In the genomic region with DNA sequence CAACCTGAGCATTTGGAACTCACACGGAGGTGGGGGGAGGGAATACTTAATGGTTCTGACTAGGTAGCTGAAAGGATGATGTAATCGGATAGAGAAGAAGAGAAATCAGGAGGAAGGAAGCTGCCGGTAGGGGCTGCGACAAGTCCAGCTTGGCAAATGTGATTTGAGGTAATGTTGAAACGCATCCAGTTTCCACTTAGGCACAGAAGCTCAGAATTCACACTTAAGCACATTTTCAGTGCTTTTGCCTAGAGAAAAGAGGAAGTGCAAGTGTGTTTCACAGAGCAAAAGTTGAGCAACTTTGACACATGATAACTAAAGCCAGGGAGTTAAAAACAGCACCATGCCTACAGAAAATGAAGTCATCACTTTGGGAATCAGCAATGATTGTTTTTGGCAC, we compare ENCODE assay signal across 10 mouse cellular contexts. TPM values are rescaled to one million over a fixed set of nuclear protein-coding genes. Genes with fewer than 3 reads are reported as not detected.
DNase-seq lines count a peak whose midpoint lies in the region; ATAC-seq and TF ChIP-seq lines count a peak whose summit lies in the region.
"Had no signal": no experiment of that assay in that cellular context is flagged by ENCODE, and none has a peak within 500 bp of the region (broad histone marks: within the 10 kb centered on the region; RNA-seq: fewer than 3 reads in every experiment).

No protein-coding gene starts in this region.

- H3K4me2 ChIP-seq in liver, postnatal 0 days (ENCODE audit: low read depth, low read length) = peak overlapping the region; percentile 54
- H3K4me2 ChIP-seq in kidney, embryonic 15.5 days = no peak overlapping the region
- H3K4me2 ChIP-seq: embryonic facial prominence, embryonic 15.5 days; lung, embryonic 15.5 days had no signal

- H3K36me3 ChIP-seq in kidney, adult 2 months (ENCODE audit: control insufficient read depth, insufficient read depth, low read length) = no peaks in the 10 kb centered on the region; the same call in 1 of the 2 replicates
- peaks cover 61% of the 10 kb centered on the region for H3K36me3 ChIP-seq in liver, postnatal 0 days (replicated peaks; ENCODE audit: insufficient read depth, low read length)
- peaks cover 34% of the 10 kb centered on the region for H3K36me3 ChIP-seq in kidney, embryonic 15.5 days

- no peaks in the 10 kb centered on the region for H3K4me1 ChIP-seq in kidney, adult 2 months (ENCODE audit: control insufficient read depth, insufficient read depth, low read length)
- H3K4me1 ChIP-seq in liver, postnatal 0 days (ENCODE audit: insufficient read depth) = peaks cover 47% of the 10 kb centered on the region
- no peaks in the 10 kb centered on the region for H3K4me1 ChIP-seq in kidney, embryonic 15.5 days

- 57% methylated on average over 5 of the region's 5 CpGs for WGBS in kidney, adult 2 months
- 27% methylated on average over 5 of the region's 5 CpGs for WGBS in liver, postnatal 0 days (ENCODE audit: insufficient replicate concordance)
- WGBS in kidney, embryonic 15.5 days = 57% methylated on average over 5 of the region's 5 CpGs

- no peak overlapping the region for H3K27ac ChIP-seq in kidney, adult 2 months (ENCODE audit: insufficient read depth, low read depth, low read length)
- H3K27ac ChIP-seq in liver, postnatal 0 days (ENCODE audit: low read depth) = peak overlapping the region; percentile 86
- no peak overlapping the region for H3K27ac ChIP-seq in kidney, embryonic 15.5 days
- H3K27ac ChIP-seq: embryonic facial prominence, embryonic 15.5 days; lung, embryonic 15.5 days had no signal

- TF ChIP-seq EP300 in liver, postnatal 0 days (IDR thresholded peaks at IDR 0.05; ENCODE audit: low read depth) = peak; percentile 40; the same call in 1 of the 2 replicates

- DNase-seq in kidney, adult 2 months = peak; percentile 18
- no peak for DNase-seq in kidney, postnatal 10 days
- peak; percentile 19 to 31 for DNase-seq in B cell, adult 2 months
- peak; percentile 62 for DNase-seq in MN1 (ENCODE audit: low spot score)
- no peak for DNase-seq in liver, postnatal 0 days
- no peak for DNase-seq in thymus, adult 18-20 months

- TF ChIP-seq CTCF in kidney, adult 2 months (conservative IDR thresholded peaks at IDR 0.05; ENCODE audit: insufficient read depth, insufficient read length, low read depth, low read length) = no peak
- peak; percentile 23; the same call in 1 of the 2 replicates for TF ChIP-seq CTCF in liver, postnatal 0 days (IDR thresholded peaks at IDR 0.05; ENCODE audit: low read depth)

- no peak overlapping the region for H3K4me3 ChIP-seq in kidney, adult 2 months (ENCODE audit: insufficient read depth, low read depth, low read length)
- H3K4me3 ChIP-seq in liver, postnatal 0 days (ENCODE audit: low read depth, low read length) = no peak overlapping the region
- H3K4me3 ChIP-seq in kidney, embryonic 15.5 days (replicated peaks) = no peak overlapping the region
- H3K4me3 ChIP-seq: embryonic facial prominence, embryonic 15.5 days; lung, embryonic 15.5 days had no signal

- no peak overlapping the region for H3K9ac ChIP-seq in liver, postnatal 0 days (replicated peaks)
- H3K9ac ChIP-seq in kidney, embryonic 15.5 days = no peak overlapping the region
- H3K9ac ChIP-seq: embryonic facial prominence, embryonic 15.5 days; lung, embryonic 15.5 days had no signal

- H3K27me3 ChIP-seq in kidney, adult 2 months (replicated peaks; ENCODE audit: control insufficient read depth, insufficient read depth, low read length) = no peaks in the 10 kb centered on the region
- H3K27me3 ChIP-seq in liver, postnatal 0 days (ENCODE audit: insufficient read depth, low read length) = no peaks in the 10 kb centered on the region
- no peaks in the 10 kb centered on the region for H3K27me3 ChIP-seq in kidney, embryonic 15.5 days
- H3K27me3 ChIP-seq: embryonic facial prominence, embryonic 15.5 days; lung, embryonic 15.5 days had no signal

- H3K9me3 ChIP-seq in liver, postnatal 0 days (ENCODE audit: low read length) = no peaks in the 10 kb centered on the region
- no peaks in the 10 kb centered on the region for H3K9me3 ChIP-seq in kidney, embryonic 15.5 days (replicated peaks)
- H3K9me3 ChIP-seq: embryonic facial prominence, embryonic 15.5 days; lung, embryonic 15.5 days had no signal

- ATAC-seq in liver, postnatal 0 days = peak; percentile 9; the same call in 1 of the 2 replicates
- ATAC-seq in kidney, embryonic 15.5 days (replicated peaks; ENCODE audit: low FRiP score) = no peak
- ATAC-seq: intestine, embryonic 16.5 days had no signal

- TF ChIP-seq POLR2A in kidney, adult 2 months (IDR thresholded peaks at IDR 0.05; ENCODE audit: low read depth, low read length) = no peak

RNA-seq across cellular contexts. Expression of gene Mknk1, which starts 8.4 kb away (rescaled TPM):
- 30.6 and 33.8 TPM in 2 replicates for polyA plus RNA-seq in kidney, adult 2 months (2012; rRNA removed)
- polyA plus RNA-seq in liver, postnatal 0 days (2015; fragmentation: Nextera tagmentation; extraction: Ambion mirVana) = 31.6 and 37.0 TPM in 2 replicates
- polyA plus RNA-seq in kidney, embryonic 15.5 days (2015; fragmentation: Nextera tagmentation; extraction: Ambion mirVana) = 23.4 and 25.6 TPM in 2 replicates

RNA-seq across cellular contexts. Expression of gene Mob3c, which starts 19.5 kb away (rescaled TPM):
- polyA plus RNA-seq in kidney, adult 2 months (2012; rRNA removed) = 17.8 and 18.5 TPM in 2 replicates
- 7.3 and 10.0 TPM in 2 replicates for polyA plus RNA-seq in liver, postnatal 0 days (2015; fragmentation: Nextera tagmentation; extraction: Ambion mirVana)
- polyA plus RNA-seq in kidney, embryonic 15.5 days (2015; fragmentation: Nextera tagmentation; extraction: Ambion mirVana) = 12.4 and 14.6 TPM in 2 replicates

RNA-seq across cellular contexts. Expression of gene Kncn, which starts 36.8 kb away (rescaled TPM):
- 0.07 TPM in 1 of 2 replicates, not detected in the other for polyA plus RNA-seq in kidney, adult 2 months (2012; rRNA removed)
- polyA plus RNA-seq in liver, postnatal 0 days (2015; fragmentation: Nextera tagmentation; extraction: Ambion mirVana) = not detected in 2 replicates
- 0.08 TPM in 1 of 2 replicates, not detected in the other for polyA plus RNA-seq in kidney, embryonic 15.5 days (2015; fragmentation: Nextera tagmentation; extraction: Ambion mirVana)
- polyA plus RNA-seq: embryonic facial prominence, embryonic 15.5 days; intestine, embryonic 16.5 days; lung, embryonic 15.5 days had no signal

RNA-seq across cellular contexts. Expression of gene 6430628N08Rik, which starts 43.1 kb away (rescaled TPM):
- not detected in 2 replicates for polyA plus RNA-seq in kidney, adult 2 months (2012; rRNA removed)
- not detected in 2 replicates for polyA plus RNA-seq in liver, postnatal 0 days (2015; fragmentation: Nextera tagmentation; extraction: Ambion mirVana)
- polyA plus RNA-seq in kidney, embryonic 15.5 days (2015; fragmentation: Nextera tagmentation; extraction: Ambion mirVana) = not detected in 2 replicates
- polyA plus RNA-seq: intestine, embryonic 16.5 days; lung, embryonic 15.5 days had no signal

Comparison
In these comparisons a context has a peak if more than half of its experiments do, and no peak if none do; other contexts are left out.
1. DNase-seq: peak in kidney, adult 2 months (single experiment), B cell, adult 2 months (2 of 2) and MN1 (single experiment); none in kidney, postnatal 10 days (single experiment), liver, postnatal 0 days (single experiment) and thymus, adult 18-20 months (0 of 2).